Mouse (Mus musculus): ENCODE results near the gene Pcdh15. TPM values are rescaled to one million over a fixed set of nuclear protein-coding genes. Genes with fewer than 3 reads are reported as not detected.

Gene Pcdh15
- polyA plus RNA-seq, 1 experiment: 2.0 TPM

DNA sequence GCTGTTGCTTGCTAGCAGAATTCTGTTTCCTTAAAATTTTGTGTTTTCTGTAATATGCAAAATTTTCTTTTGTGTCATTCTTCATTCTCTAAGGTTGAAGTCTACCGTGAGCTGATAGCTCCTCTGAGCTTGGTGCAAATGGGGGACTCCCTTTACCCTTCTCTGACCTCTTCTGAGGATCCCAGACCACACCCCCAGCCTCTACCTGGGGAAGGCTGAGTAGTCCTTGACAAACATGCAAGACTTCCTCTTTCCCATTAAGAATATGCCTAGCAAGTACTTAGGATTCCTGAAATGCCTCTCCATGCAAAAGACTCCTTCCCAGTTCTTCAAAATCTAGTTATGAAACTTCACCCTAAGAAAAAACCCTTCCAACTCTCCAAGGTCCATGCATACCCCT, 808.5 kb downstream of the Pcdh15 start:
- Histone ChIP-seq H3K4me3 (ENCODE audit: control insufficient read depth, low read depth, low read length) (no peak overlapping the region), H3K27ac (ENCODE audit: control insufficient read depth, insufficient read depth, low read depth, low read length) (no peak overlapping the region), H3K4me1 (ENCODE audit: control insufficient read depth, insufficient read depth, low read length) (no peaks in the 10 kb centered on the region), H3K27me3 (ENCODE audit: control insufficient read depth, insufficient read depth, low read length) (no peaks in the 10 kb centered on the region), H3K36me3 (ENCODE audit: control insufficient read depth, insufficient read depth, low read length) (no peaks in the 10 kb centered on the region)
- TF ChIP-seq CTCF (IDR thresholded peaks at IDR 0.05; ENCODE audit: control insufficient read depth, insufficient read depth, insufficient replicate concordance, low read depth, low read length) (no peak), POLR2A (IDR thresholded peaks at IDR 0.05; ENCODE audit: control insufficient read depth, low read depth, low read length) (no peak)

DNA sequence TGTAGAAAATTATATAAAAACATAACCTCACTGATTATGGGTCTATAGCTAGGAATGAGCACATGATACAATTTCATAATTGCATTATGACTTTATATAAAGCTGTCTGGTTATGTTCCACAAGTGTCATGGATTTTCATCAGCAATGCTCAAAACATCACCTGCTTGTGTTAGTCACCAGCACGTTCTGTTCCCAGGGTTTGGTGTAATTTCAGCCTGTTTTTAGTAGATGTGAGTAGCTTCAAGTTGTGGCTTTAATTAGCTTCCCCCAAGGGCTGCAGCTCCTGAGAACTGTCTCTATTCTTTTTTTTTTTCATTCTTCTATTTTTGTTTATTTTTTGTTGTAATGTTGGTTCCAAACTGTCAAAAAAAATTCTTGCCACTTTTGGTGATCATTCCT, 809.4 kb downstream of the Pcdh15 start:
- H3K4me1 ChIP-seq (ENCODE audit: control insufficient read depth, insufficient read depth, low read length): no peaks in the 10 kb centered on the region

DNA sequence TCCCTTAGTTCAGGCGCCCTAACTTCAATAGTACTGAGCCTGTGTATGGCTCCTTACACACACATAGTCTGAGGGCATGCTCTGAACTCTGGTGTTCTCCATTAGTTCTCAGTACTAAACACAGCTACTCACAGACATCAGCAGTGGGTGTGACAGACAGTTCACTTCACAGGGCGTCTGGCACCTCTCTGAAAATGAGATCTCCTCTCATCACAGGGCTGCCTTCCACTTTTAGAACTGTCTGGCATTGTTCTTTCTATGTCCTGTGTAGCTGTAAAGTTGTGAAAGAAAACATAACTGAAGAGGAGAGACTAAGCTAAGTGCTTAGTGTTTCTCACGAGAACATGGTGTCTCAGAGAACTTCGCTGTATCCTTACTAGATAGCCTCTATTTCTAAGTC, 816.0 kb downstream of the Pcdh15 start:
- Histone ChIP-seq H3K4me1 (ENCODE audit: control insufficient read depth, insufficient read depth, low read length) (no peaks in the 10 kb centered on the region), H3K27ac (ENCODE audit: control insufficient read depth, insufficient read depth, low read depth, low read length) (no peak overlapping the region), H3K4me3 (ENCODE audit: control insufficient read depth, low read depth, low read length) (no peak overlapping the region), H3K27me3 (ENCODE audit: control insufficient read depth, insufficient read depth, low read length) (no peaks in the 10 kb centered on the region), H3K36me3 (ENCODE audit: control insufficient read depth, insufficient read depth, low read length) (no peaks in the 10 kb centered on the region)
- TF ChIP-seq POLR2A (IDR thresholded peaks at IDR 0.05; ENCODE audit: control insufficient read depth, low read depth, low read length): no peak
- no peak for TF ChIP-seq CTCF (IDR thresholded peaks at IDR 0.05; ENCODE audit: control insufficient read depth, insufficient read depth, insufficient replicate concordance, low read depth, low read length)

More for the DNA sequence above, 809.4 kb downstream of the Pcdh15 start:
- Histone ChIP-seq H3K27ac (ENCODE audit: control insufficient read depth, insufficient read depth, low read depth, low read length) (no peak overlapping the region), H3K36me3 (ENCODE audit: control insufficient read depth, insufficient read depth, low read length) (no peaks in the 10 kb centered on the region), H3K27me3 (ENCODE audit: control insufficient read depth, insufficient read depth, low read length) (no peaks in the 10 kb centered on the region), H3K4me3 (ENCODE audit: control insufficient read depth, low read depth, low read length) (no peak overlapping the region)
- TF ChIP-seq POLR2A (IDR thresholded peaks at IDR 0.05; ENCODE audit: control insufficient read depth, low read depth, low read length) (no peak), CTCF (IDR thresholded peaks at IDR 0.05; ENCODE audit: control insufficient read depth, insufficient read depth, insufficient replicate concordance, low read depth, low read length) (no peak)

DNA sequence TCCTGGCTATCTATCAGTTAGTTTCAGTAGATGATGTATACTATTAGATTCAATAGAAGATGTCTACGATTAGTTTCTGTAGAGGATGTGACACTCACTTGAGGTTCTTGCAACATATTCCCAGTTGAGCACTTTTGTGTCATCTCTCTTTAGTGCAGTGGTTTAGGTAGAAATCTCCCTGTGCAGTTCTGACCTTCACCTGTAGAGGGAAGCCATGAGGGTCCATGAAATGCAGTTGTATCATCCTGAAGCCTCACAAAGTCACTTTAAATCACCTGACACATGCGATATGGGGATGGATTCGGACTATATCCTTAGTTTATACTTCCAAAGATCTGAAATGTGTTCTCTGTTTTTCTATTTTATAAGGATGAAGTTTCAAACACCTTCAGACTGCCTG, 822.4 kb downstream of the Pcdh15 start:
- TF ChIP-seq POLR2A (IDR thresholded peaks at IDR 0.05; ENCODE audit: control insufficient read depth, low read depth, low read length) (no peak), CTCF (IDR thresholded peaks at IDR 0.05; ENCODE audit: control insufficient read depth, insufficient read depth, insufficient replicate concordance, low read depth, low read length) (no peak)
- Histone ChIP-seq H3K27ac (ENCODE audit: control insufficient read depth, insufficient read depth, low read depth, low read length) (no peak overlapping the region), H3K36me3 (ENCODE audit: control insufficient read depth, insufficient read depth, low read length) (no peaks in the 10 kb centered on the region), H3K4me1 (ENCODE audit: control insufficient read depth, insufficient read depth, low read length) (no peaks in the 10 kb centered on the region), H3K27me3 (ENCODE audit: control insufficient read depth, insufficient read depth, low read length) (no peaks in the 10 kb centered on the region), H3K4me3 (ENCODE audit: control insufficient read depth, low read depth, low read length) (no peak overlapping the region)

DNA sequence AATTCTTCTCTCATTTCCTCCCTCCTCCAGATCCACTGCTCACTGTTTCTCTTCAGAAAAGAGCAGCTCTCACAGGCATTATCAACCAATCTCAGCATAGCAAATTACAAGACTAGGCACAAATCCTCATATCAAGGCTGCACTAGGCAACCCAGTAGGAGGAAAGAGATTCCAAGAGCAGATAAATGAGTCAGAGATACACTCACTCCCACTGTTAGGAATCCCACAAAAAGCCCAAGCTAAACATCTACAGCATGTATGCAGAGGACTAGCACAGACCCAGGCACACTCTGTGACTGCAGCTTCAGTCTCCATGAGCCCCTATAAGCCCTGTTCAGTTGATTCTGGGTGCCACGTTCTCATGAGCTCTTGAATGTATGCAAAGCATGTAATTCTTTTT, 829.5 kb downstream of the Pcdh15 start:
- Histone ChIP-seq H3K4me3 (ENCODE audit: control insufficient read depth, low read depth, low read length) (no peak overlapping the region), H3K4me1 (ENCODE audit: control insufficient read depth, insufficient read depth, low read length) (no peaks in the 10 kb centered on the region), H3K36me3 (ENCODE audit: control insufficient read depth, insufficient read depth, low read length) (no peaks in the 10 kb centered on the region), H3K27me3 (ENCODE audit: control insufficient read depth, insufficient read depth, low read length) (no peaks in the 10 kb centered on the region), H3K27ac (ENCODE audit: control insufficient read depth, insufficient read depth, low read depth, low read length) (no peak overlapping the region)
- TF ChIP-seq POLR2A (IDR thresholded peaks at IDR 0.05; ENCODE audit: control insufficient read depth, low read depth, low read length) (no peak), CTCF (IDR thresholded peaks at IDR 0.05; ENCODE audit: control insufficient read depth, insufficient read depth, insufficient replicate concordance, low read depth, low read length) (no peak)

DNA sequence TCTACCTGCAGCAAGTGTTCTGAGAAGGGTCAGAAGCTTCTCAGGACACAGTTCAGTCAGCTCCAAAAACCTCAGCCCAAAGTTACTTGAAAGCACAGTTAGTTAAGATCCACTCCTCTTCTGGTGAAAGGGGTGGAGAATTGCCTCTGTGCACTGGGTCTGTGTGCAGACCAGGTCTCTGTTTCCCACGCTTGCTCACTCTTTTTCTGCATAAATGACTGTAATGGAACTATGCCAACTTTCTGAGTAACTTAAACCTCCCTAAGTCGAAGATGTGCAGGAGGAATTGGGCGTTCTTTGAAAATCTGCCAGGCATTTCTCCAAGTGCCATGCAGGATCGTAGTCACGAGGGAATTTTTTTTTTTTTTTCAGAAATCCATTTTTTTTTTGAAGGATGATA, 830.6 kb downstream of the Pcdh15 start:
- Histone ChIP-seq H3K27ac (ENCODE audit: control insufficient read depth, insufficient read depth, low read depth, low read length) (no peak overlapping the region), H3K36me3 (ENCODE audit: control insufficient read depth, insufficient read depth, low read length) (no peaks in the 10 kb centered on the region), H3K4me3 (ENCODE audit: control insufficient read depth, low read depth, low read length) (no peak overlapping the region), H3K4me1 (ENCODE audit: control insufficient read depth, insufficient read depth, low read length) (no peaks in the 10 kb centered on the region), H3K27me3 (ENCODE audit: control insufficient read depth, insufficient read depth, low read length) (no peaks in the 10 kb centered on the region)
- TF ChIP-seq CTCF (IDR thresholded peaks at IDR 0.05; ENCODE audit: control insufficient read depth, insufficient read depth, insufficient replicate concordance, low read depth, low read length) (no peak), POLR2A (IDR thresholded peaks at IDR 0.05; ENCODE audit: control insufficient read depth, low read depth, low read length) (no peak)

DNA sequence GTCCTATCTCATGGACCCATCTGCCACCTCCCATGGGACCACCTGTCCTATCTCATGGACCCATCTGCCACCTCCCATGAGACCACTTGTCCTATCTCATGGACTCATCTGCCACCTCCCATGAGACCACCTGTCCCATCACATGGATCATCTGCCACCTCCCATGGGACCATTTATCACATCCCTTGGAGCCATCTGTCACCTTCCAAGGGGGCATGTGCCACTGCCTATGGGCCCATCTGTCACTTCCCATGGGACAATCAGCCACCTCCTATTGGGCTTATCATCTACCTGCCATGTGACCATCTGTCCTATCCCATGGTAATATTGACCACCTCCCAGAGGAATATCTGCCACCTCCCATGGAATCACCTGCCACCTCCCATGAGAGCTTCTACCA, 832.0 kb downstream of the Pcdh15 start:
- Histone ChIP-seq H3K4me1 (ENCODE audit: control insufficient read depth, insufficient read depth, low read length) (no peaks in the 10 kb centered on the region), H3K27me3 (ENCODE audit: control insufficient read depth, insufficient read depth, low read length) (no peaks in the 10 kb centered on the region), H3K36me3 (ENCODE audit: control insufficient read depth, insufficient read depth, low read length) (no peaks in the 10 kb centered on the region), H3K27ac (ENCODE audit: control insufficient read depth, insufficient read depth, low read depth, low read length) (no peak overlapping the region), H3K4me3 (ENCODE audit: control insufficient read depth, low read depth, low read length) (no peak overlapping the region)
- no peak for TF ChIP-seq POLR2A (IDR thresholded peaks at IDR 0.05; ENCODE audit: control insufficient read depth, low read depth, low read length)
- no peak for TF ChIP-seq CTCF (IDR thresholded peaks at IDR 0.05; ENCODE audit: control insufficient read depth, insufficient read depth, insufficient replicate concordance, low read depth, low read length)

Measured in testis, adult 2 months (tissue).